Mouse (Mus musculus) left cerebral cortex, adult 8-10 months (tissue): Measurements from ENCODE around the gene Helz2. TPM values are rescaled to one million over a fixed set of nuclear protein-coding genes. Genes with fewer than 3 reads are reported as not detected.
A peak's percentile ranks its signal among the peaks of the same experiment; 100 is the strongest.

Experiments used
- DNase-seq, 2 experiments: peaks; one replicate each; pipeline ENCODE4 v3.0.0; 2022; ENCODE audit warnings: low spot score in 2 of 2
- total RNA-seq, 4 experiments: library from RNA; stranded (reverse); gene quantifications; 2 replicates each; pipeline ENCODE4 v1.2.4; 2022

The Helz2 gene
- total RNA-seq, 4 experiments from 2014 or later = 2.3 to 3.5 (median 2.5) TPM

DNA sequence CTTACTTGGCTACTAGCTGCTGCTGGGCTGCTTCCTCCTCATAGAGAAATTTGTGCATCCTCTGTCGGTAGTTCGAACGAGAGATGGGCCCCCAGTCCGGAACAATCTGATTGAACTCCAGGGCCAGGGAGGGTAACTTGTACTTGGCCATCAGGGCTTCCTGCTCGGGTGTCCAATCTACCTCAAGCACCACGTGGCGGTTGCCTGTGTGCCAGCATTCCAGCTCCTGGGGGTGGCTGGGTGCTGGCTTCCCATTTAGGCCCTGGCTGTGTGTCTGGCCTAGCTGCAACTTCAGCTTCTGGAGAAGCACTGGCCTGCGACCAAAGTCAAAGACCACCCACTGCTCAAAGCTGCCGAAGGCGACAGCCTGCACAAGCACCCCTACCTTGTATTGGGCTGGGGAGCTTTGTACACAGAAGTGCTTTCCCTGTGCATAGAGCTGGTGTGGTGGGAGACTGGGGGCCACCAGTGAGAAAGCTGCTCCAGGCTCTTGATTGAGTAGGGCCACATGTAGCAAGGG lies 3.7 kb downstream of the Helz2 start:
- DNase-seq = no peak

DNA sequence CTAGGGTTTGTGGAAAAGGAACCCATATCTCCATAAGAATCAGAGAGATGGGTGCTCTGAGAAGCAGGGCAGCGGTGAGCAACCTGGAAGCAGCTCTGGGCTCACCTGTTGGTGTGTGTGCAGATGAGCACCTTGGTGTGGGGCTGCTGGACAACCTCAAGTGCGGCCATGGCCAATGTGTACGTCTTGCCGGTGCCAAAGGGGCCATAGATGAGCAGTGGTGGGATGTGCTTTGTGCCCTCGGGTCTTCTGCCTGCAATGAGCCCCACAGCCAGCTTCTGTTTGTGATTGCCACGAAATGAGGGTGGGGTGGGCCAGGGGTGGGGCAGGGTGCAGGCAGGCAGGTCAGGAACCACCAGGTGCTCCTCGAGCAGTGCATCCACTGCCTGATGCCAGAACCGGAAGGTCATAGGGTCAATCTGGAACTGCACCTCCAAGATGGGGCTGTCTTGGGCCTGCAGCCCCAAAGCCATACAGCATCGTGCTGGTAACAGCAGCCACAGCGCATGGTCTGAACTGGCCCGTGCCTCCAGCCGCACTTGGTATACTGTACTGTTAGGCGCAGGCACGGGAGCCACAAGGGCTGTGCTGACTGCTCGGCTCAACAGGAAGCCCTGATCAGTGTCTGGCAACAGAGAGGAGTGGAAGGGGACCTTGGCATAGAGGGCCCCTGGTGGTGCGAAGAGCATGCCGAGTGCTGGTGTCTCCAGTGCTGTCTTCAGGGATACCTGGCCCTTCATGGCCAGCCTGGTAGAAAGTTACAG lies 4.4 kb downstream of the Helz2 start:
- DNase-seq = no peak

DNA sequence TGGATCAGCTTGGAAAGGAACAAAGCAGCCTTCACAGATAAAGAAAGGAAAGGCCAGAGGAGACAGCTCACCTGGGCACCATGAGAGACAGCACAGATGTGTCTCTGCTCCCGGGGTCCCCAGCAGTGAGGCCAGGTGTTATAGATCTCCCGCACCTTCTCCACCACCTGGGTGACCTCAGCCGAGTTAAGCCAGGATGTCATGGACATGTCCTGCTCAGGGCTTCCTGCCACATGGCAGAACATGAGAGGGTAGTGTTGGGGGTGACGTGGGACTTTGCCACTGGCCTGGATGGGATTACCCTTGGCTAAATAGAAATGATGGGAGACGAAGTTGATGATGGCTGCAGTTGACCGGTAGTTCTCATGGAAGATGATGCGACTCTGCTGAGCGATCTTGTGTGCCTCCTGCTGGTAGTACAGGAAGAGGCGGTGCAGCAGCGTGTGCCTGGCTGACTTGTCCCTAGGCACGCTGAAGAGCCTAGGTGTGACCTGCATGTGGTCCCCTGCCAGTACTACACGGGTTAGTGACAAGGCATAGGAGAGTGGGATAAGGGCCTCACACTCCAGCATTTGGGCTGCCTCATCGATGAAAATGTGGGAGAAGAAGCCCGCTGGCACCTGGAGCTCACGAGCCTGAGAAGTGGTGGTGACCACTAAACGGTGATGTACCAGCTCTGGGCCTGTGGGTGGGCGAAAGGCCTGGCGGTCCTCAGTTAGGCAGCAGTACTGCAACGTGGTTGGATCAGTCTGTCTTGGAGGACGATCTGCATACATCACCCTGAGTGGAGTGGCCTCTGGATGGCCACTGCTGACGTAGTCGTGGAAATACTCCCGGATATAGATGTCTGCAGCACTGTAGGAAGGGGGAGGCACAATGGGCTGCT lies 5.9 kb downstream of the Helz2 start:
- no peak for DNase-seq

DNA sequence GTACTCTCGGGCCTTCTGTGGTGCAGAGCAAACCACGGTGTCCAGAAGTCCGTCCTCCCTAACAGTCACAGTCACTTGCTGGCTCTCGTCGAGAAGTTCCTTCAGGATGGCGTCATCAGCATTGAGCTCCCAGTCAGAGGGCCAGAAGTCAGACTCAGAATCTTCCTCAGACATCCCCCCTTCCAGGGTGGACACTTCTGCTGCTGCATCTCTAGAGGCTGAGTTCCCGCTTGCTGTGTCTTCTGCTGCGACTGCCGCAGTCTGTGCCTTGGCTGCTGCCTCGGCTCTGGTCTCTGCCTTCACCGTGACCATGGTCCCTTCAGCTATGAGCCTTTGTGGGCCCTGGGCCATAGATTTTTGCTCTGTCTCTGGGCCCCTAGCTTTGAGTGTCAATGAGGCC lies 7.1 kb downstream of the Helz2 start:
- DNase-seq = no peak

DNA sequence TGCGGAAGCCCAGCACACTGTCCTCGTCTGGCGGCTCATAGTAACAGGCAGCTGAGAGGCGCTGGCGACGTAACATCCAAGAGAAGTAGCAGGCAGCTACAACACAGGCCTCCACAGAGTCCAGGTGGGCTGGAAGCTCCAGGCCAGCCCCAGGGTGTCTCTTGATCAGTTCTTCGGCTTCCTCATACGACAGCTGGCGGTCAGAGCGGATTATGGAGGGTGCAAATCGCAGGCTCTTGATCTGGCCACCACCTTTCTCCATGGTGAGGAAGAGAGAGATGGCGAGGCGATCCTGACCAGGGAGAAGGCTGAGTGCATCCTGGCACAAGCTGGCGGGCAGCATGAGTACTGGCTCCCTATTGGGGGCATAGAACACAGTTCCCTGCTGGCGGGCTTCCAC lies 8.4 kb downstream of the Helz2 start:
- no peak for DNase-seq

DNA sequence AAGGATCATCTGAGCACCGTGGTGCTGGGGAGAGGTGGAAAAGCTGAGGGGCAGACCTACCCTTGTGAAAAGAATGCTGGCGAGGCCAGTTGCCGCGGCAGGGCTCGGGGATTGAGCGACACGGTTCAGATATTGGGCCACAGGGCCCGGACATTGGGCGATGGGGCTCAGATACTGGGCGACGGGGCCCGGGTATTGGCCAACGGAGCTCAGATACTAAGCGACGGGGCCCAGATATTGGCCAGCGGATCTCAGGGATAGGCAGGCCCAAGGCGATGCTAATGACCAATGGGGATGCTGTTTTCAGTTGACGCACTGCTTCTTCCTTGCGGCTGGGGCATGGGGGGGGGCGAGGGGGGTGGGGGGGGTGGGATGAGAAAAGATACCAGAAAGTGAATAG lies 10.7 kb downstream of the Helz2 start:
- DNase-seq = no peak

DNA sequence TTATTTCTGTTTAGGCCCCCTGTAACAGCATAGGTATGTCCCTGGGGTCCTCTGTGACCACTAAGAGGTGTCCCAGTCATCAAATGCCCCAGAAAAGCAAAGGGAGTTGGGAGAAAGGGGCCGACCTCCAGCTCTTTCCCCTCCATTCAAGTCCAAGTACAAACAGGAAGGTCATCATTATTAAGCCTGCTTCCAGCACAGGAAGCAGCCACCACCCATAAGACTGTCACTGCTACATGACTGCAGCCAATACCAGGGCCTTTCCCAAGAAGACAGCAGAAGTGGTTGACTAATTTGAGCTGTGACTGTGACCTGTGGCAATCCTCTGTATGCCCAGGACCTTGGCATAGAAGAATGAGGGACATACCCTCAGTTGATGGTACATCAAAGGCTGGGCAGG lies 13.5 kb downstream of the Helz2 start:
- DNase-seq = no peak

DNA sequence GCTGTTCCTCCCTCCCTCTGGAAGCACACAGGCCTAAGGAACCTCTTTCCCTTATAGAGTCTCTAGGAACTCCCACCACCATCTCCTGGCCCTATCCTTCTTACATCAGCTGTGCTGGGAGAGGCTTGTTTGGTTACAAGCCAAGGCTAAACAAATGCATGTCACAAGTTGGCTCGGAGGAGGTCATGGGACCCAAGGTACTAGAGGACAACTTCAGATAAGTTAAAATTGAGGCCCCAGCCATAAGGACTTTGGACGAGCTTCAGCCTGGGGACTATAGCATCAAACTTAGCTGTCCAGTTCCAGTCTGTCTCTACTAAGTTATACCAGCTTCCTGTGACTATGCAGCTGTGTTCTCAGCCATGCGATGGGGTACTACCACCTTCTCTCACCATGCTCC lies 14.7 kb downstream of the Helz2 start:
- no peak for DNase-seq

DNA sequence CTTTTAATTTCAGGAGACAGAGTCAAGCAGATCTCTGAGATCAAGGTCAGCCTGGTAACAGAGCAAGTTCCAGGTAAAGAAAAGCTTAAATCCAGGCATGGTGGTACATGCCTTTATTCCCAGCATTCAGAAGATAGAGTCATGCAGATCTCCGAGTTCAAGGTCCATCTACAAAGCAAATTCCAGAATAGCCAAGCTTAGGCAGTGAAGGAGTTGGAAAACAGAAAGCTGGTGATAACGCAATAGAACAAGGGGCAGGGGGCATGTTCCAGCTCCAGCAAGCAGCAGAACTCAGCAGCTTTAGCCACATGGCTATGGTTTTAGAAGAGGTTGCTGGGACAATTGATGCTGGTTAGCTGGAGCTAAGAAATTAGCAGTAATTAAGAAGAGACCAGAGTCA lies 16.8 kb downstream of the Helz2 start:
- no peak for DNase-seq

DNA sequence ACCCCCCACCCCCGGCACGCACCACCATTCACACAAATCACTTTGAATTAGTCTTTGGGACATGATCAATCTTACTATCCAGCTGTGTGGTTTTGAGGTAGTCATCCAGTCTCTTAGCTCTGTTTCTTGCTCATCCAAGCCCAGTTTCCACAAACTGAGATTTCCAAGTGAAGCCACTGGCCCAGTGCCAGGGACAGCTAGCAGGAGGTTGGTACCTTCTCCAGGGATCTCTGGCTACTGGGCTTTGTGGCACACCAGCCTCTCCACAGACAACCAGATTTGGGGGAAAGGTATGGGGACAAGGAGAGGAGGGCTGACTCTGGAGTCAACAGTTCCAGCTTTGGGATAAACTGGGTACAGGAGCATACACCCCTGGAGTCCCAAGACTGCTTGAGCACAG lies 21.5 kb downstream of the Helz2 start:
- no peak for DNase-seq

DNA sequence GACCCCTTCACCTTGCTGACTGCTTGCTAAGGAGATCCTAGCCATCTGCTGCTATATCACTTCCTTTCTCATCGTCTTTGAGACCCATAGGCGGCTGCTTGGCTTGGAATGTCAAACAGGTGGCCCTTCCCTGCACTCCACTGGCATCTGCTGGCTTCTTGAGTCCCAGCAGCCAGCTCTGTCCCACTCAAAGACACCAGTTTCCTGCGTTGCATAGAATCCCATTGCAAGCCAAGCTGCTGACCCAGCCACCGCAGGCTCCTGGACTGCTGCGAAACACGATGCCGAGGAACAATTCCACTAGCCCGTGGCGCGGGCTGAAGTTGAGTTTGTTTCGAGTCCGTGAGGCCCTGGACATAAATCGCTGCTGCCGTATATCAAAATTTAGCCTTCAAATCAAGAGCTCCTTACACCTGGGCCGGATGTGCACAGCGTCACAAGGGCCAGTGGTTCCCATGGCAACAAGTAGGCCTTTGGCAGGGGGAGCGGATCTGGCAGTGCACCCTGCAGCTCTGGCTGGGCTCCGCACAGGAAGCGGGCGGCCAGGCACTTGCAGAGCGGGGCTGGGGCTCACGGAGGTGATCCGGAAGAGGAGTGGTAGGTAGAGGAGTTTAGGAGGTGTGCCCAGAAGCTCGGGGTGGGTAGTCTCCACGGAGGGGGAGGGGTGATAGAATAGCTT lies 22.1 kb downstream of the Helz2 start, which contains the start of gene Fndc11:
TSS of gene Fndc11 (plus strand) at position 476 of the 679 bp plus-strand sequence.
- peak; percentile 13 to 39 for DNase-seq

DNA sequence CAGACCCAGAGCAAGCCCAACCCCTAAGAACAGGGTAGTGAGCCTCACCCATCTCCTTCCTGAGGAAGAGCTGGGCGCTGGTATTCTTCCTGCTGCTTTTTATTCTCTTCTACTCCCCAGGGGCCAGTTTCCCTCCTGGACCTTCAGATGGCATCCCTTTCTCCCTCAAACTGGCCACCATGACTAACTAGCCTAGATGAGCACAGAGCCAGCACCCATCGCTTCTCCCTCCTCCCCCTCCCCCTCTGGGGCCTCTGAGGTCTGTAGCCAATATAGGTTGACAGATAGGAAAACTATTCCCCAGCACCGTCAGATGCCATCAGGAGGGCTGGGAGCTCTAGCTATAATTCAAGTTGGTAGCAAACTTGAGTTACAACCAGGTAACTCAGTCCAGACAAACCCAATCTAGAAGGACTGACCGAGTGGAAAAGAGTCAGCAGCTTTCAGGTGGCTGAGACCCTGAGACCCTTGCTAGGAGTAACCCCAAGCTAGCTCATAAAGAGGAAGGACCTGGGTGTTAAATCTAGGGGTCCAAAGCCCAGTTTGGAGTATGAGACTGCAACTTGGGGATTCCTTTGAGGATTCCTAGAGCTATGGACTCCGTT lies 22.8 kb downstream of the Helz2 start:
- no peak for DNase-seq

DNA sequence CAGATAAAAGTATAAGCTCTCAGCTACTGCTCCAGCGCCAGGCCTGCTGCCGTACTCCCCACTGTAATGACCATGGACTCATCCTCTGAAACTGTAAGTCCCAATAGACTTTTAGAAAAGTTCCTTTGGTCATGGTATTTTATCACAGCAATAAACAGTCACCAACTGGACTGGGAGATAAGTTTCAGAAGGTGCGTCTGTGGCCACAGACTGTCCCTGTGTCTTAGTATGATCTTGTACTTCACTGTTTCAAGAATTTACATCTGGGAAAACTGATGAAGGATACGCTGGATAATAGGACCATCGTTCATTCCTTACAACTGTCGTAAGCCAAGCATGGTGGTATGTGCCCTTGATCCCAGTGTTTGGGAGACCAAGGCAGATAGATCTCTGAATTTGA lies 25.8 kb downstream of the Helz2 start:
- DNase-seq = no peak

DNA sequence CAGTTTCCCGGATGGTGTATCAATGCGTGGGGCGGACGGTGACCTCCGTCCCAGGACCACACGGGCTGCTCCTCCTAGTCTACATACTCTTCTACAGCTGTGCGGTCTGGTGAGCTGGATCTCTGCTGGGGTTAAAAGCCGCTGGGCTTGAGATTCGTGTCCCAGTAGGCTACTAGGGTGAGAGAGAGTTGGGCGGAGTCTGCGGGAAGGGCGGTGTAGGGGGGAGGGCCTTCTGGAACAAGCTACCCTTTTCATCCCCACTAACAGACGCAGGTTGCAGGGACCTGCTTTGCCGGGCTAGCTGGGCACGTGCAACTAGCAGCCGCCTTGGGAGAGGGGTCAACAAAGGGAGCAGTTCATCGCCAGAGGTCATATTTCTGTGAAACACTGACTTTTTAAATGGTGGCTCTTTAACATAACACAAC lies 28.8 kb downstream of the Helz2 start, which contains the start of gene Srms:
TSS of gene Srms (minus strand) at position 165 of the 425 bp plus-strand sequence.
- no peak for DNase-seq

DNA sequence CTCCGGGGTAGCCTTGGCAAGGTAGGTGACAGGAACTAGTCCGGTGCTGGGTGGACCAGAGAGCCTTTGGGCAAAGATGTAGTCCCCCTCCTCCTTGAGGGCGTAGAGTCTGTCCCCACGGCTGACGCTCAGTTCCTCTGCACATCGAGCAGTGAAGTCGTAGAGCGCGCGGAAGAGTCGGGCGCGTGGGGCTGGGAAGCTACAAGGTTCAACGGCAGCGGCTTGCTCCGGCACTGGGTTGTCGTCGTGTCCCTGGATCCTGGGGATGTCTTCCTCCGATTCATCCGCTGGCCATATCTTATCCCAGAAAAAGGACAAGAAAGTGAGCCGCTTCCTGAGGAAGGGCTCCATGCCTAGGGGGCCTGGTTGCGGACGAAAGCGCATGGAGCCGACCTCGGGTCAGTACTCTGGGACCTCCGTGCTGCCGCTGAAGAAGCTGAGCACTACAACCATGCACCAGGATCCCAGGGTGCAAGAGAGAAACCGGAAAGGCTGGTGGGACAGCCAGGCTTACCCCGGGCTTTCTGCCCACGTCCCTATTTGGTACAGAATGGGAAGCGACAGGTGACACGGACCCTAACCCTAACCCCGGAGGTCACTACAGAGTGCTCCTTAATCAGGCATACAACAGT lies 29.3 kb downstream of the Helz2 start:
- no peak for DNase-seq

DNA sequence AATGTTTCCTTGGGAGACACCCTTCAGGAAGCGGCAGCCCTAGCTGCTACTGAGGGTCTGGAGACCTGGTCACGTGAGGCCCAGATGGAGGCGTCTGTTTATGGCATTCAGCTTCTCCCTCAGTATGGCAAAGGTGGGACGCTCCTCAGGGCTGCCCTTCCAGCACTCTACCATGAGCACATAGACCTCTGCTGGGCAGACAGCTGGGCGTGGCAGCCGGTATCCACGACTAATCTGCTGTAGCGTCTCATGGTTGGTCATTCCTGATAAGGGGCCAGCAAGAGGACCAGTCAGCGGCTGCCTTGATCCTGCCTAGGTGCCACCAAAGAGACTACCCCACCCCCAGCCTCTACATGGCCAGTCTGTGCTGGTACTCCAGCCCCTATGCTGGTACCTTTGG lies 35.7 kb downstream of the Helz2 start:
- no peak for DNase-seq

DNA sequence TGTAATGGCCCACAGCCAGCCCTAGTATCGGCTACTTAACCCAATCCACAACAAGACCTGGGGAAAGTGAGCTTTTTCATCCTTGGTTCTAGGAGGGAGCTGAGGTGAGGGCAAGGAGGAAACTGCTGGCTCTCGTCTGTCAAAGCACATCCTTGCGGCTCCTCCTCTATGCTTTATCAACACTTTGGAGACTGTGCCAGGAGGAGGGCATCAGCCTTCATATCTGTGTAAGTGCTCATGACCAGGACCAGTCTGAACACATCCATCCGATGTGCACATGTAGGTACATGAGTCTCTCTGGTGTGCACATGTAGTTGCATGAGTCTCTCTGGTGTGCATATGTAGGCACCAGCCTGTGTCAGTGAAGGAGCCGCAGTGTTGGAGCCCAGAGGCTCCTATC lies 36.1 kb downstream of the Helz2 start:
- no peak for DNase-seq

DNA sequence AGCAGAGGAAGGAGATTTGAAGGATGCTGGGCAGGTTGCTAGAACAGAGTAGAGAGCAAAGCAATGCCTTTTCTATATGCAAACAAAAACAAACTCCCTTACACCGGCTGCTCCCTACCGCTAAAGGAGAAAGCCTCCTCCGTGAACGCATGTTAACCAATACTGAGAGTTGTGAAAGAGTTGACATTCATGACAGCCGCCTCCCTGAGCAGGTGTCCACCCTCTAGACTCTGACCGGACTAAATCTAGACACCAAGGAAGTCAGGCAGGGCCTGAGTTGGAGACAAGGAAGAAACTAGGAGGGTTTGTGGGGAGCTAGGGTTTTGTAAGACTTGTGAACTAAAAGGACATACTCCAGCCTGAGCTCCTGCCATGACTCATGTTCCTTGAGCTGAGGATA lies 38.9 kb downstream of the Helz2 start:
- DNase-seq = no peak

DNA sequence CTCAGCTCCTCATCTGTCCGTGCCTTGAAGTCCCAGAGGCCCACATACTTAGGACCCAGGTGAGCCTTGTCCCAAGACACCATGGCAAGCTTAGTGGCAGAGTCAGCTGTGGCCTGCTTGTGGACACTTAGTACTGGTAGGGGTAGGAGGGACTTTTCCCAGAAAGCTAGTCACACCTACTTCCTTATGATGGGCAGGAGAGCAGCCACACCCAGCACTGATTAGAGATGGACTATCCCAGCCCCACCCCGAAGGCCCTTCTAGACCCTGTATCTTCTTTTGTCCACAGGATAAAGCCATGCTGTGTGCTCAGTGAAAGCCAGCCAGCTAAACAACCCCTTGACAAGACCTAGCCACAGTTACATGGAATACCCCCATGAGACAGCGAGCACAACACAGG lies 39.4 kb downstream of the Helz2 start, which contains the start of gene Ptk6:
TSS of gene Ptk6 (minus strand) at position 368 of the 400 bp plus-strand sequence.
- no peak for DNase-seq

DNA sequence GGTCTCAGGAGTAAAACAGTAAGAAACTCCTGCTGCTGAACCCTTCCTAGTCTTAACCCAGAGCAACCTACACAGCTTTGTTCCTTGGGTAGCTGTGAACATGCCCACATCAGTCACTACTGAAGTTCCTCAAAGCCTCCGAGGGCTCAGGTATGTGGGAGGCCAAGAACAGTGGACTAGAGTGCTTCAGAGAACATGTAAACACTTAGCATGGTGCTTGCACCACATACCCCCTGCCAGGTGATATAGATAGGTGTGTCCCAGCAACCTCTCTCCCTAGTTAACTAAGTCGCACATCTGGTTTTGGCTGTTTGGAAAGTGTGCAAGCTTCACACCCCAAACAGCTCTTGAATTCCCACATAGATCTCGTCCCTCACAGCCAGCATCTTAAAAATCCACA lies 40.2 kb downstream of the Helz2 start:
- no peak for DNase-seq
